Mouse (Mus musculus): ENCODE data around the gene Gm4985.
"Not testable (repeated sequence)": the region's sequence is repeated elsewhere in the genome, so short reads cannot be mapped to it uniquely, and the experiment has no call there.

The Gm4985 gene

DNA sequence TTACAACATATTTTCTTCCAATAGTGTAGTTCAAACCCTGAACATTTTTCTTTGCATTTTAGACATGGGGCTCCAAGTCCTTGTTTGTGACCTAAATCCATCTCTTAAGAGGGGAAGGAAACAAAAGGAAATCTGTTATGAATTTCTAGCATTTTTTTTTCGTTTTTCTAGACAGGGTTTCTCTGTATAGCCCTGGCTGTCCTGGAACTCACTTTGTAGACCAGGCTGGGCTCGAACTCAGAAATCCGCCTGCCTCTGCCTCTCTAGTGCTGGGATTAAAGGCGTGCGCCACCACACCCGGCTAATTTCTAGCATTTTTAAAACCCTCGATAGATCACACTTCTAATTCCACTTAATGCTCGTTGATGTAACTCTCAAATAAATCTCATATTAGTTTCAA is at the start of gene Gm4985:
Gene Gm4985 (minus strand): TSS at position 101 of the 400 bp plus-strand sequence.
- DNase-seq (ENCODE audit: low spot score in 2 of 2): not testable (repeated sequence)

DNA sequence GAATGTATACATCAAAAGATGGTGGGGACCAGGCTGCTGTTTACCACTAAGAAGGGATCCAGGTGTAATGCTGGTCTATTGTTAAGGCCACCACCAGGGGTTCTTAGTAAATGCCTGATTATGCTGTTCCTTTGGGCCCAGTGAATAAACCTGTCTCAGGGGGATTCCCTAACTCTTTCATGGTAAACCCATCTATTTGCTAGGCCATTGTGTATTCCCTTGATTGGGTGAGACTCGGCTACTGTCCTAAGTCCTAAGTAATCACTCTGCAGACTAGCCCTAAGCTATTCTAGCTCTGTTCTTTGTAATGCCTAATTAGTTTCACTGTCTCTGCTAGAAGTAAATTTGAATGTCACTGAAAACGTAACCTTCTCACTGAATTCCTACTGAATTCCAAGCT is 4.6 kb downstream of the Gm4985 start:
- no peak for DNase-seq (ENCODE audit: low spot score in 2 of 2)

All from cerebellum, postnatal 4 days (tissue).